Mouse (Mus musculus): Measurements from ENCODE around the gene Ptprr.

Gene Ptprr

GRCm38 (mm10) chr10:116270646-116271469, 252.8 kb downstream of the Ptprr start:
- peak in 1 of 2 experiments; percentile 35 for DNase-seq

GRCm38 (mm10) chr10:116271470-116271915, 253.5 kb downstream of the Ptprr start:
- DNase-seq, result no peak

GRCm38 (mm10) chr10:116272156-116272555, 254.1 kb downstream of the Ptprr start:
- DNase-seq, result no peak

GRCm38 (mm10) chr10:116275280-116275679, 257.3 kb downstream of the Ptprr start, which contains the start of gene Ptprb:
Gene Ptprb, plus strand, starts transcription at chr10:116275523.
- no peak for DNase-seq

GRCm38 (mm10) chr10:116286697-116287344, 268.8 kb downstream of the Ptprr start:
- DNase-seq, result peak in 1 of 2 experiments; percentile 21

- DNase-seq, result peak; percentile 36 to 64
These were observed 270.1 kb downstream of the Ptprr start for GRCm38 (mm10) chr10:116288130-116288529.

- DNase-seq, result no peak
These were observed 272.5 kb downstream of the Ptprr start for GRCm38 (mm10) chr10:116290483-116290882.

DNA sequence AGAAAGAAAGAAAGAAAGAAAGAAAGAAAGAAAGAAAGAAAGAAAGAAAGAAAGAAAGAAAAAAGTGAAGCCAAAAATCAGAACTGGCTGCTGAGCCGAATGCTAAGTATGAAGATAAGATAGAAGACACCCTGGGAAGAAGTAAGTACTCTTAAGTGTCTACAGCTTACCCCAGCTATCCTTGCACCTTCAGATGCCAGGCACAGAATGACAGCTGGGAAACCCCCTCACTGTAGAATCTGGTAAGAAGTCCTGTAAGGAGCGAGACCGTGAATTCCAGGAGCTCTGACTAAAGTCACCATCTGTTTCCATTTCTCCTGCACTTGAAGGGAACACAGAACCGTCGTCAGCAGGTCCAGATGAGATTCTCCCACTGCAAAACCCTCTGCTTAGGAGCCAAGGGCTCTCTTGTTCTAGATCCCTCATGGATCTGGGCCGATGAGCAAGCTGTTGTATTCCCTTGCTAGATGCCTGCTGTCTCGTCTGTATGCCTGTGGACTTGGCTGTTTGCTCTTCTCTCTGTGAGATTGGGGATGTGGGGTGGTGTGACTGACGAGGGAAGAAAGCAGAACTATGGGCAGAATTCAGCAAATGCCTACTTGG, 273.2 kb downstream of the Ptprr start:
- DNase-seq, result no peak

DNA sequence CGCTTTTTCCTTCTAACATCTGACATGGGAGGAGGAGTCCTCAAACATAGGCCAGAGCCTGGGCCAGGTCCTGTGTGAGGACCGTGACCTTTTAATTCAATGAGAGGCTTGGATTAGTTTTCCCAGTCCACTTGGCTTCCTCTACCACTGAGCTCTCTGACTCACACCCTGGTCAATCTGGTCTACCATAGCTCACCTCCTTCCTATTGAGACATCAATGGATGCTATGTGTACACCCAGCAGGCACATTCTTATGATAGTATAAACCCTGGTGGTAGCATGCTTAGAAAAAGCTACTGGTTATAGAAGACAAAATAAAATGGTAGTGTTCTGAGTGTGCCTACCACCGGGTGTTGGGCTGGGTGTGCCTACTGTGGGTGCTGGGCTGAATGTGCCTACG, 278.4 kb downstream of the Ptprr start:
- no peak for DNase-seq

- no peak for DNase-seq
These were observed 279.8 kb downstream of the Ptprr start for GRCm38 (mm10) chr10:116297854-116298253.

DNA sequence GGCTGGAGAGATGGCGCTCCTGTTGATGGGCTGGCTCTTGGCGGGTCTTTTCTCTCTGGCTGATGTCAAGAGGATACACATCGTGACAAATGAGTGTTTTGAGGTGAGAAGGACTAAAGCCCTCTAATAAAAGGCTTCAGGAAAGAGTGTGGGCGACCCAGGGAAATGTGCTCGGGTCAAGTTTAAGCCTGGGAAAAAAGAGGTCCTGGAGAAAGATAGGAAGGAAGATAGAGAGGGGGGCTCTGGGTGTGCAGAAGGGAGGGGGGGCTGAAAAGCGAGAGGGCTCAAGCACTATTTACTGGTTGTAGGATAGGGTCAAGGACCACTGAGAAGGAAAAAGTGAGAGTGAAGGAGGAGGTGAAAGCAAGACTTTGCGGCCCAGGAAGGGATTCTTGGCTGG, 282.8 kb downstream of the Ptprr start:
- peak in 1 of 2 experiments; percentile 22 for DNase-seq

GRCm38 (mm10) chr10:116301258-116301657, 283.2 kb downstream of the Ptprr start:
- DNase-seq, result peak; percentile 57 to 73

GRCm38 (mm10) chr10:116304355-116304754, 286.3 kb downstream of the Ptprr start:
- no peak for DNase-seq

- no peak for DNase-seq
These were observed 291.4 kb downstream of the Ptprr start for GRCm38 (mm10) chr10:116309460-116309859.

DNA sequence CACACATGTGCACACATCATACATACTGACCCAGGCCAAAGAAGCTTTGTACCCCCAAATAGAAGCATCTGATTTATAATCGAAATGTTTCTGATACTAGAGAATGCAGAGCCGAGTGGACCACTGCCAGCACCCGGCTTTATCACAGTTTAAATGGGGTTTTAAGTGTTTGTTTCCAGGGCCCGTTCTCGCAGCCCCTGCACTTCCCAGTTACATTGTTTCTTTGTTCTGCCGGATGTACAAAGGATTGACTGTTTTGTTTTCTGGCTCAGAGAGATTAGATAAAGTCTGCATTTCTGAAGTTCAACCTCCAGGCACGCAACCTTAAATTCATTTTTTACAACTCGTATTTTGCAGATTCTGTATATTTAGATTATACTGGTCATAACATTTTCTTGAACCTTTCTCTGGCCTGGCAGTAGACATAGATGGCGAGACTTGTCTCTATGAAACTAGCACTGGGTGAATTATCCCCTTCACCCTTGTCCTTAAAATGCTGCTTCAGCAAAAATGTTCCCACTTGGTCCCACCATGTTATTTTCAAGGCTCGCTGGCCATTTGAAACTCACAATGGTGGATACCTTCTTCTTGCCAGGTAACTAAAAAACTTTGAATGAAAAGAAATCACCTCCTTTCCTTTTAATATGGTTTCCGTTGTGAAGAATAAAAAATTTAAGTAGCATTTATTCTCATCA, 292.6 kb downstream of the Ptprr start:
- peak; percentile 17 to 34 for DNase-seq

- DNase-seq, result peak; percentile 86 to 89
These were observed 301.2 kb downstream of the Ptprr start for GRCm38 (mm10) chr10:116319246-116319645.

Data from kidney, postnatal 4 days (tissue).